Mouse (Mus musculus): ENCODE measurements at regions not wholly inside any gene's neighbourhood (a gene's known extent, or its start where the extent isn't known, plus 50 kb on each side); places are given as distances from the start of the nearest gene placed in this dataset.

GRCm38 (mm10) chr16:29732889-29733288, 153.8 kb downstream of the Opa1 start:
- TF ChIP-seq CTCF (IDR thresholded peaks at IDR 0.05), result no peak
- TF ChIP-seq EP300 (IDR thresholded peaks at IDR 0.05), result no peak
